Mouse (Mus musculus): ENCODE measurements at regions not wholly inside any gene's neighbourhood (a gene's known extent, or its start where the extent isn't known, plus 50 kb on each side); places are given as distances from the start of the nearest gene placed in this dataset.

DNA sequence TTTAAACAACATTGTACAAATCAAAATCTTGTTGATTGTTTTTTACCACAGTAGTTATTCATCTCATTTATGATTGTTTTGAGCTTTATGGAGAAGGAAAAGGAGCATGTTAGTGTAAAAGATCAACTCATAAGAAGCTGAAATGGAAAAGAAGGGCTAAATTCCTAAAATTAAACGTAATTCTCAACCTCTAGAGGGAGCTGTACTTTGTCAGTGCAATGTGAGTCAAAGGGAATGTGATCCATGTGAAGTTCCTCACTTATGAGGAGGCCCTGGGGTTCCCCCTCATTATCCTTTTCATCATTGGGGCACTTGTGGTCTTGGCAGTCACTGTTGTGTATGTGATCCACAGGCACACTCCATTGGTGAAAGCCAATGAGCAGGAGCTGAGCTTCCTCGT lies 54.0 kb upstream of the Vmn2r7 start:
- no peak for DNase-seq

DNA sequence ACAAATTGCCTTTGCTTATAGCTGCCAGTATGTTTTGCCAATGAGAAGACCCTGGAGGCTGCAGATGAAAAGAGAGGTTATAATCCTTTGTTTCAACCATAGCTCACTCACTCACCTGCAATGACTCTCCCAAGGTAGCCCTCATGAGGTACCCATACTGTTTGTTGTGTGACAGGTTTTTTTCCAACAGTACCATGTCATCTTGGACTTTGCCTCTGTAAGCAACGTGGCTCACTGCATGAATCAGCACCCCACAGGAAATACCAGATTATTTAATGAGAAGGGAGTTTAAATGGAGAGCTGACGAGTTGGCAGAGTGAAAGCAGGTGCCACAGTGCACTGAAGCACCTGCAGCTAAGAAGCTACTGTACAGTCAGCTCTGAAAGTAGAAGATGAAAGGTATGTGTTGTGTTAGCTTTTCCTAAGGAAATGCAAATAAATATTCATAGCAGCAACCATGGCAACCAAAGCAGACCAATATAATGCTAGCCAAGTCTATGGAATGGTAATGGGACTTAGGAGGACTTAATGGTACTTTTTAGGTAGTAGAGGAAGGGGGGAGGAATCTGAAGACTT lies 56.8 kb upstream of the Vmn2r7 start:
- no peak for DNase-seq

DNA sequence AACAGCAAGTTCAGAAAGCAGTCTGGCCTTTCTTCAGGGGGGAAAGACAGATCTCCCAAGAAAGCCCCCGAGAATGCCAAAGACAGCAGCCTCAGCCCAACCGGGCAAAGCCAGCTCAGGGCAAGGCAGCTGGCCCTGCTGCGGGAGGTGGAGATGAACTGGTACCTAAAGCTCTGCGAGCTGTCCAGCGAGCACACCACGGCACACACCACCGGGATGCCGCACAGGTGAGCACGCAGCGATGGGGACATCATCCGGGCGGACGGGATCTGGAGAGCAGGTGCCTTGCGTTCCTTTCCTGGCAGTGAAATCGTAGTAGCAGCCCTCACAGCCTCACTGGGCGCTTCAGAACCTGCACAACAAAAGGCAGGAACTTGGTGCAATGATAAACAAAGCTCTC lies 104.7 kb upstream of the Vmn2r7 start:
- DNase-seq: no peak

DNA sequence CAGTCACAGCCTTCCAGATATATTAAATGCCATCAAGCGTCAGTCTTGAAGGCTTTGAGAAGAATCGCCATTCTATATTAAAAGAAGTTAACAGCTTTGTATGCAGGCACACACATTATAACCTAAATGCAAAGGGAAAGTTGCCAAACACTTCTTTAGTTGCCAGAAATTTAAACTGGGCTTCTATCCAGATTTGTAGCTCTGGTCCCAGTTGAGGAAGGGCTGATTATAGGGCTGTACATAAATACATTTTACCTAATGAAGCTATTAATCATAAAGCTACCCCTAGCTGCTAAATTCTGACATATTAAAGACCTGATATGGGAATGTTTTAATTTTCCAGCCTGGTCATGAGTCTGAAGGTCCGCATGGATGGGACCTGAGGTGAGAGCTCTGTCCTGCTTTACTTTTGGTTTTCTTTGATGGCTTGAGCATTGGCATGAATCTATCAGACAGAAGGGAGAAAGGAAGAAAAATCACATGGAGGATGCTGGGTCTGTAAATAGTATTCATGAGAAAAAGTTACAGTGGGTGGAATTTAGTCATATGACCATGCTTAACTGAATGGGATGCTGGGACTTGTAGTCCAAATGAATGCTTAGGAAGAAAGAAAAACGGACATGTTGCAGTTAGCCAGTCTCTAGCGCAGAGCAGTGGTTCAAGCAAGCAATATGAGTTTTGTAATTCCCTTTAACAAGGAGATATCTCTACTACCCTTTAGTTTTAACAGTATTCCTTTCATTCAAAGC lies 120.3 kb upstream of the Vmn2r7 start:
- DNase-seq: no peak

DNA sequence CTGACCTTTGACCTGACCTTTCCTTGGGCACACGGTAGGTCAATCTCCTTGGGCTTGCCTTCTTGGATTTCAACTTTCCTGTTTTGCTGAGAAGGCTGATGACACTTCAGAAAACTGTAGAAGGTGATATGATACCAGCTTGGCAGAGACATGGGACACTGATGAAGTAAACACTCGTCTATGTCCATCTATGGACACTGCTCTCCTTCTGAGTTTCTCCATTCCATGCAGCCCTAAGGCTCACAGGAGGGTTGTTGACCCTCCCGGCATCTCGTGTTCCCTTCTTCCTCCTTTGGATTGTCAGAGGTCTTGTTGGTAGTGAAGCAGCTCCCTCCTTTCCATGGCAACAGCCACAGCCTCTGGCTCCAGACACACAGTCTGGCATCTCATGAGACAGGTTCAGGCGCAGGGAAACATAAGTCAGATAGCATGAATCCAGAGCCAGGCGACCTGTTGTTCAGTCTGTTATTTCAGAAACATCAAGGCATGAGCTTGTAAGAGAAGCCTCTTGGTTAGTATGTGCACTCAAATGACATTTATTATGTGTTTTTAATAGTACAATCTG lies 120.9 kb upstream of the Vmn2r7 start:
- DNase-seq: no peak

DNA sequence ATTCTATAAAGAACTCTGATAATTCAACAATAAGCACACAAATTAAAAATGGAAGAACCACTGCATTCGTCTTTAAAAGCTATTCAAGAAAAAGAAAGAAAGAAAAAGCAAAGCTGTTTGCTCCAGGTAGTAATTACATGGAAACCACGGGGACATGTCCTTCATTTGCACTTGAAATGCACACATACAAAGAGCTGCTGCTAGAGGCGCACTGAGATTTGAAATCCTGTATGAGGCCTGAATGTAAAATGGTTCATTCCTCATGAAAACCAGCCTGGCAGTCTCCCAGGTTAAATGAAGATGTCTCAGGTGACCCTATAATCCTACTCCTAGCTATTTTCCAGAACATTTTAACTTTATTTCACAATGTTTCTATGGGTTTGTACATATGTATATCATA lies 123.7 kb upstream of the Vmn2r7 start:
- DNase-seq: no peak

DNA sequence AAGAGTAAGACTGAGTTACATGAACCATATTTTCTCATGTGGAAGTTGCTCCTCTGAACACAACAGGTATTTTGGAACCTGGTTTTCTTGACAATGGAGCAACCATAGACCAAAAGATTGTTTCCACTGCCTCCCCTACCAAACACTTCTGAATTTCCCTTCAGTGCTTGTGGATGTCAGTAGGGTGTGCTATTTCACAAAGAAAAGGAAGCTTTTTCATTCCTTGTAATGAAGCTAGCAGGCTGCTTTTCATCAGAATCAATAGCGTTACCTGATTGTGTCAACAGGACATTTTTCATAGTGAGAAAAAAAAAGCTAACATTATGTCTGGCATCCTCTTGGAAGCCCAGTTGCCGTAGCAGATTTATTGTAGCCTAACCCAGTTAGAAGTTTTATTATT lies 124.8 kb upstream of the Kcnab1 start:
- no peak for DNase-seq

DNA sequence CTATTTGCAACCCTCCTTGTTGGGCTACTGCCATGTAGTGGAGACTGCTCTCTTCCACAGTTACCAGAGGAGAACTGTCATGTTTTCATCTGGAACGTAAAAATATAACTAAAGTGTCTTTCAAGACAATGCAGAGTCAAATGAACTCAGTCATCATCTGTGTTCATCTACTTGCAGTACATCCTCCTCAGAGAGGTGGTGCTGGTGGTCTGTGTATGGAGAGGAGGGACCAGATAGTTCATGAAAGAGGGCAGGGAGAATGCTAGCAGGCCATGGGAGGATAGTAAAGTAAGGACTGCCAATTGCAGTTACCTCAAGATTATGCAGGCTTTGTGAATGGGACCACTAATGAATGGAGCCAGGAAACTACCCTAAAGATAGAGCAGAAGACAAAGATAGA lies 121.5 kb upstream of the Kcnab1 start:
- peak; percentile 4 for DNase-seq

DNA sequence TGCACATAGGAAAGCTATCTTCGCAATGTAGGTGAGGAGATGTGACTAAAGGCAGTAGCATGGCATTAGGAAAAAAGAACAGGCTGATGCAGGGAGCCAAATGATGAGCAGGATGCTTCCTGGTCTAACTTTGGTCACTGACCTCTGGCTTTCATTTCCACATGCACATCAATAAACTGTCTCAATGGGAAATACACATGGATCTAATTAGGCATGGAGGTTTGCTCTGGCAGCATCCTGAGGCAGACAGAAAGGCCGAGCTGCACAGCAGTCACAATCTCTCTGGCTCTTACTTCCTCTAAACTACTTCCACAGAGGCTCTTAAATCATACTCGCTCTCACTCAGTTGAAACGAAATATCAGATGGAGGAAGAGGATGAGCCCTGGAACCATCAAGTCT lies 112.7 kb upstream of the Kcnab1 start:
- no peak for DNase-seq

DNA sequence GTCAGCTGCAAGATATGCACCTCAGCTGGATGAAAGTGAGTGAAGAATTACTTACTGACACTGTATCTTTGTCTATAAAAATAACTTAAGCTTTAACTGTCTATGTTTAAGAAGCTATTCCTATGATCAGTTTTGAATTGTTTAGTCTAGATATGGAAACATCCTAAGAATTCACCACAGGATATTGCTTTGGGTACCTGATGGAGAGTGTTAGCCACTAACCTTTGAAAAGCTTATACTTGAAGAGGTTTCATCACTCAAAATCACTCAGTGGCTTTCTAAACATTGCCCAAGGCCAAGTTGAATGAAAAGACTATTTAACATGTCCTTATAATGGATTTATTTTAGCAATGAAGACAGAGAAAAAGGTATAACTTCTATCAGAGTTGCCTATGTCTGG lies 111.6 kb upstream of the Kcnab1 start:
- no peak for DNase-seq

DNA sequence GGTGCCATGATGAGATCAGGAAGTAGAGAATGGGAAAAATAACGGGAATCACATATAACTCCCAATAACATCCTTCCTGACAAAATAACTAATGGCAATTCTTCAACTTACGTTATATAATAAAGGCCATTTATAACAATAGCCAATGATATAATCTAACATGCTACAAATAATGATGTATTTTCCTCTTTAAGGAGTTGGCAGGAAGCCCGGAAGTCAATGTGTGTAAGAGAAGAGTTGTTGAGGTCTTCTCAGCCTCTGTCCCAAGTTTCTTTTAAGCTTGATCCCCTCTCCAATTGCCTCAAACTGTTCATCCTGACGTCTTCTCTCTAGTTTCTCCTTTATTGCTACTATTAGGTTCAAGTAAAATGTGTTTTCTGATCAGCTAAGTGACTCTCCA lies 108.1 kb upstream of the Kcnab1 start:
- no peak for DNase-seq

DNA sequence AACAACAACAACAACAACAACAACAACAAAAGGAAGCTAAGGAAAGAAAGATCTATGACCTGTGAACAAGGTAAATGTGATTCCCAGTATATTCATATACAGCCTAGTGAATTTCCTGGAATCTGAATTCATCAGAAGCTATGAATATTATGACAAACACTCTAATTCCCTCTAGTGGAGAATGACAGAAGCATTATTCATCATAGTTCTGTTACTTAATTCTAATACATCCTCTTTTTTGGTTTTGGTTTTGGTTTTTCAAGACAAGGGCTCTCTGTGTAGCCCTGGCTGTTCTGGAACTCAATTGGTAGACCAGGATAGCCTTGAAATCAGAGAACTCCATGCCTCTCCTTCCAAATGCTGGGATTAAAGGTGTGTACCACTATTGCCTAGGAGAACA lies 106.6 kb upstream of the Kcnab1 start:
- no peak for DNase-seq

DNA sequence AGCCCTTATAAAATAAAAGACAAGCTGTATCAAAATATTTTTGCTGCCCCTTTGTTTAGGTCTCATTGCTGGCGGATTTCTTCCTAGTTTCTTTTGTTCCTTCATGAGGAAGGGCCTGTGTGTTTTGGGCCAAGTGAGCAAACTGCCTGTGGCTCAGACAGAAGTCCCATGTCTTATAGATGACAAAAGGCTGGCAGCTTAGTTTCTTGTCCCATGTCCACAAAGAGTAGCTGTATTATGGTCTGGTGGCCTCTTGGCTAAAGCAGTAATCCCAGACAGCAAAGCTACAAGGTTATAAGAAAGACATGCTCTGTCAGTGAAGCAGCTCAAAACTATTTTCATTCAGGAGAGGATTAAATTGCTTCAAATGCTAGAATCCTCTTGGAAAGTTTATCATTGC lies 103.1 kb upstream of the Kcnab1 start:
- no peak for DNase-seq

DNA sequence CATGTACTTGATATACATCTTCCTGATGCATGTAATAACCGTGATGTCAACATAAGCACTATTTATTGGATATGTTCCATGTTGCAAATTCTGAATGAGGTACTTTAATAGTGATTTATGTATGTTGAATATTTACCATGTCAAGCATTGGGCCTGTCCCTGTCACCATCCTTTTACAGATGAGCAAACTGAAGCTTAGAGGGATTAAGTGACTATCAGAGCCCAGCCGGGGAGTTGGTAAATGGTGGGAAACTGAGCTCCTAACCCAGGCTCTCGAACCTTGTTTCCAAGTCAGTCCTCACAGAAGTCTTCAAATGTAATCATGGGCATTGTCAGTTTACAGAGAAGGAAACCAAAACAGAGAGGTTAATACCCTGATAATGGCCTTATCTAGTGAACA lies 102.6 kb upstream of the Kcnab1 start:
- DNase-seq: no peak

DNA sequence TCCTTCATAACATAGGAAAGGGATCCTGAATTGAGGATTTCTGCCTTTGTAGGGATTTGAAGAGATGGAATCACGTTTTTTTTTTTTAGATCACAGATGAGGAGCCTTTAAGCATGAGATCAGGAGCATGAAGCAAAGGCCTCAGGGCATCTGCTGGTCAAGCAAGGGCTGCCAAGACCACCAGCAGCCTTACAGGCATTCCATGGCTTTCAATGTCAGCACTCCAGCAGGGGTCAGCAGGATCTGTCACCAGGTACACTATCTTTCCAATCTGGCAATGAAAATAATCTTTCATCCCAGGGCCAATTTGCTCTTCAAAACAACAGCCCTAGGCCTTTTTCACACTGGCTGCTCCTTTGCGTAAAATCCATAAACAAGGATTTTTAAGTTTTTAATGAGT lies 85.3 kb upstream of the Kcnab1 start:
- DNase-seq: no peak

DNA sequence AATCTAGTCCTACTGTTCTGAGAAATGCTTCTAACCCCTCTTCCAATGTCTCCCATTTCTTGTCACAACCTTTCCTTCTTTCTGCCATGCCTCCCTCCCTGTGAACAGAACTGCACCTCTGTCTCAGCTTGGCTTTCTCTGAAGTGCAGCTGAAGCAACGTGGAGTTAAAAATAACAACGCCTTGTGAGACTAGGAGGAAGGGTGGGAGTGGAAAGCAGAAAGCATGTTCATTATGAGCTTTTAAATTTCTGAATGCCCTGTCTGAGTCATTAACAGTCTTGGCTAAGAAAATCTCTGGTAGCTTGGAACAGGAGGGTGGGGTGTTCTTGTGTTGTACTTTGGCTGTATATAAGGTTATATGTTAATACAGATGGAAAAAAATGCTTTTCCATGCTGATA lies 71.6 kb upstream of the Kcnab1 start:
- no peak for DNase-seq

DNA sequence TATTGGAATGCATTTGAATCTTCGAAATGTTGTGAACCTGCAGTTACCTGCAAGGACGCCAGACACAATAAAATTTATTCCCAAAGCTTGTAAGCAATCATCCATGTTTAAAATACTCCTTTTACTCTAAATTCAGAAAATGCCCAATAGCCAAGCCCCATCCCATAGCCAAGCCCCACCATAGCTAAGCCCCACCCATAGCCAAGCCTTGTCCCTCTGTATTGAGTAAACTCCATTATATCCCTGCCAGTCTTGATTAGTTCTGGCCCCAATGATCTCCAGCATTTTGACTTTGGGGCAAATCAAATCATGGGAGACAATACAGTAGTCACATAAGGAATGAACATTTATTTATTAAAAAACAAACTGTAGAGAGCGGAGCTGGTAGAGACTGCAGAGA lies 61.3 kb upstream of the Kcnab1 start:
- no peak for DNase-seq

DNA sequence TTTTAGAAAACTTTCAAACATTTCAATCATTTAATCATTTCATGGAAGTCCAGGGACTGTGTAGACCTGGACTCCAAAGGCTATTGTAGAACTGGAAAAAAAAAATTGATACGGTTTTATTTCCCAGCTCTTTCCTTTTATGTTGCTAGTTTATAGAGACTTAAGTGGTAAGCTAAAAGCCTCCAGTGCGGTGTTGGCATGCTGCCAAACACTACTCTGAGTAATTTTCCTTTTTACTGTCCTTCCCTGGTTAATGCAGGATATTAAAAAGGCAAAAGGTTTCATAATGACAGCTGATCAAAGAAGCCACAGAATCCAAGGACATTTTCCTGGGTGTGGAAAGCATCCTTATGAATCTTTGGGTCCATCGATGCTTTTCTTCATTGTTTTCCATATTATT lies 53.8 kb upstream of the Kcnab1 start:
- DNase-seq: peak; percentile 26

Data from adrenal gland, postnatal 14 days (tissue).